Mouse (Mus musculus): ENCODE data around the gene Npc1l1.
A peak's percentile ranks its signal among the peaks of the same experiment; 100 is the strongest.

The Npc1l1 gene

DNA sequence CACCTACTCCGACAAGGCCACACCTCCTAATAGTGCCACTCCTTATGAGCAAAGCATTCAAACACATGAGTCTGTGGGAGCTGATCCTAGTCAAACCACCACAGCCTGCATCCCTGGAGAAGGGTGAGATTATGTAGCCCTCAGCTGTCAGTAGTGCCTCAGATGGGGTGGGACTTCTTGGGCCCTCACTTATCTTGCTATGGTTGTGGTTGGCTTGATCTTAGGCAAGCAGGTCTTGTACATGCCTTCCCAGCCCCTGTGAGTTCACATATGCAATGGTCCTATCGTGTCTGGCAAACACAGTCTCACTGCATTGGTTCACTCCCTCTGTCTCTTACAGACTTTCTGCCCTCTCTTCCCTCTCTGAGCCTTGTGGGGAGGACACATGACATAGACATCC, 22.9 kb downstream of the Npc1l1 start:
- DNase-seq (ENCODE audit: low spot score): no peak

DNA sequence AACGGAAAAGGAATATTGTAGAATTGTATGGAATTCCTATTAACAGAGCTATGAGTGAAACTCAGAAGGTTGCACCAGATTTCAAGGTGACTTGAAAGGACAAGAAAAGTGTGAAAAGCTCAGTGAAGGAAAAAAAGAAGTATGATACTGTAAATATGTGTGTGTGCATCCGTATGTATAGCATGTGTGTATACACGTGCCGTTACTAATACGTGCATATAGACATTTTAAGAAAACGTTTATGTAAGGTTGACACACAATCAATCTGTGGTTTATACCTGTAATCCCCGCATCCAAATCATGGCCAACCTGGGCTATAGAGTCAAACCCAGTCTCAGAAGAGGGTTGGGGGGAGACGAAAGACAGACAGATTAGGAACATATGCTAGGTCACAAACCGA, 29.4 kb downstream of the Npc1l1 start:
- DNase-seq (ENCODE audit: low spot score): no peak

DNA sequence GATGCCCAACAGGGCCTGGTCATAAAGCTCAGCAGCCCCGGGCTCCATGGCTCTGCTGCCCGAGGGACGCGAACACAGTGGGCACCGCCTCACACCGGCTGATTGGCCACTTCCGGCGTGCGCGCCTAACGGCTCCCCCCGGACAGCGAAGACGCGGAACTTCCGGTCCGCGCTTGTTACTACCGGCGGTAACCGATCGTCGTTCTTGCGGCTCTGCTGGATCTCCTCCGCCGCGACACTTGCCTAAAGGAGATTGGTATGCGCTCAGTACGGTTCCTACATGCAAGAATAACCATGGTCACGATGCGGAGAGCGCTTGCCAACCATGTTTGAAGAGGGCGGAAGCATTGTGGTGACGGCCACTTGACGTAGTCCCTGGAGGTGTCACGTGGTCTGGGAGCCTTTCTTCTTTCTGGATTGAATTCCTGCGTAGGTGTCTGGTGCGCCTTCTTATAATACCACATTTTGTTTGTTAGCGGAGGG, 29.8 kb downstream of the Npc1l1 start, which contains the start of gene Nudcd3:
Nudcd3 (minus strand) TSS at position 329 of the 483 bp plus-strand sequence.
- DNase-seq (ENCODE audit: low spot score): peak; percentile 75

DNA sequence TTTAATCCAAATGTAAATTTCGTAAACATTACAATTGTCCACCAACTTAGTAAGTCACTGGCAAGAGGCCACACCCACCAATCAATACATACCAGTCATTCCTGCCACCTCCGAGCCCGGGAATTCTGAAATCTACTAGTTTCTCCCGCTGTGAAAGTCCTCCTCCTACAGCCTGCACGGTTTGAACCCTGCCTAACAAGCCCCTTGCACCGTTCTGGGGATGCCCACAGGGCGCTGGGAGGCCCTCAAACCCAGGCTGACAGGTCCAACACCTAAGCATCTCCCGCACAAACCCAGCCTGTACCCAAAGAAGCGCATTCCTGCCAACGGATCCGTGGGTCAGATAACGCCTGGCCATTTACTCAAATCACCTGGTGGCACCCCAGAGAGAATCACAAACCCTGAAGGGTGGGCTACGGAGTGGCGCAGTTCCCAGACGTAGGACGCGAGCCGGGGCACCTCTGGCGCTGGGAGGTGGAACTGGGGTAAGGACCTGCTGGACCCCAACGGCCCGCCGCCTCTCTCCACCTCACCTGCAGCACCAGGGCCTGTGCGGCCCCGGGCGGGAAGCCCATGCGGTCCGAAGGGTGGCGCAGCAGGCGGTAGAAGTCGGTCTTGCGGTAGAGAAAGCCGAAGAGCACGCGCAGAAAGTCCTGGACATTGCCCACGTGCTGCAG, 30.4 kb downstream of the Npc1l1 start, which contains the start of gene A730071L15Rik:
A730071L15Rik (plus strand) TSS at position 620 of the 677 bp plus-strand sequence.
- DNase-seq (ENCODE audit: low spot score): no peak

DNA sequence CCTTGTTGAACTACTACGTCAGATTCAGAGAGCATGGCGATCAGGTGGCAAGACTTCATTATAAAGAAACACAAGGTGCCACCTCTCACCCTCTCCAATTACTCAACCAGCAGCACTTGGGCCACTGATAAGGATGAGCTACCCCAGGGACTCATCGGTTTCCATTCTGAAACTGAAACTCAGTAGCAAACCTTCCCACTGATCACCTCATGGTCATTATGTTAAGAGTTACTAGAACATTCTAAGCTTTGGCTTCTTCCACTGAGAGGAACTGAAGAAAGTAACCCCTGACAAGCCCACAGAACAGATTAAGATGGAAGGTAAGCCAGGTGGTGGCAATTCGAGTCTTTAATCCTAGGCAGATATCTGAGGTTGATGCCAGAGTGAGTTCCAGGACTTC, 31.5 kb downstream of the Npc1l1 start:
- no peak for DNase-seq (ENCODE audit: low spot score)

DNA sequence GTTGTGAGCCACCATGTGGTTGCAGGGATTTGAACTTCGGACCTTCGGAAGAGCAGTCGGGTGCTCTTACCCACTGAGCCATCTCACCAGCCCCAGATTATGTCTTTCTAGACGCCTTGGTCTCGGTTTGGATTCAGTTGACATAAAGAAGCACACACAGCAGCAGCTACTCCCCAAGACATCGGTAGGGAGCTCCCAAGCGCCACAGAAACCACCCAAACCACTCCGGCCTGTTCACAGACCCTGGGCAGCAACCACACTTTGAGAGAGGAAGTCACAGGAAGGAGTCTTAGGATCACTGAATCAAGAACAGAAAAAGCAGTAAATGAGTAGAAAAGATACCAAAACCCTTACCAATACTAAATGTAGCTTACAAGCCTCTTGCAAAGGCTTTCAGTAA, 33.2 kb downstream of the Npc1l1 start:
- DNase-seq (ENCODE audit: low spot score): no peak

DNA sequence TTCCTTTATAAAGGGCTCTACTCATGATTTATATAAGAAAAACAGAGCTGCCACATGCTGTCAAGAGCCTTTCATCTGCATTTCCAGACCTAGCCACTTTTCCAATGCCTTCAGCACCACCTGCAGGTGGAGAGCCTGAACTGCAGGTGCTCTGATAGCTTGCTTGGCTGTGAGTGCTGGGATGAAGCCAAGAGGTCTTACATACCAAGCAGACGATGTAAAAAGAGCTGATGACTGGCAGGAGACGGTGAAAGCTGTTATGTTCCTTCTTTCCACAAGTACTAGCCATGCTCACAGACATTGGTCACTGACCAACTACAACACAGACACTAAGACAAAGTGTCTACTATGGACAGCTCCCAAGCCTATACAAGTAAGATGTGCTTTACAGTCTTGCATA, 42.1 kb downstream of the Npc1l1 start:
- peak; percentile 87 for DNase-seq (ENCODE audit: low spot score)

DNA sequence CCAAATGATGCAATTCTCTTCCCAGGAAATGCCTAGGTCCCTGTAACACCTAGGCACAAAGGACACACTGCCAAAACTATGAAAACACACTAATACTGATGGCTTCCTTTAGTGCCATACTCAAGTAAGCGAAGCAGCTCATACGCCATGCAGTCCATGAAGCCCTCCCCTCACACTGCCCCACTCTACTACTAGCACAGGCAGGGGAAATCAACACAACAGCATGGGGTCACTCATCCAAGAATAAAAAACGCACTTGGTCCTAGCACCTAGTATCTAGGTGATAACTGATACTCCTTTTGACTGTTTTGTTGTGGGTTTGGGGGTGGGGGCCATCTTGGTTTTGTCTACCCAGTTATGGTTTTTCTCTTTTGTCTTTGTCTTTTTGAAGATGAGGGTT, 42.5 kb downstream of the Npc1l1 start:
- no peak for DNase-seq (ENCODE audit: low spot score)

DNA sequence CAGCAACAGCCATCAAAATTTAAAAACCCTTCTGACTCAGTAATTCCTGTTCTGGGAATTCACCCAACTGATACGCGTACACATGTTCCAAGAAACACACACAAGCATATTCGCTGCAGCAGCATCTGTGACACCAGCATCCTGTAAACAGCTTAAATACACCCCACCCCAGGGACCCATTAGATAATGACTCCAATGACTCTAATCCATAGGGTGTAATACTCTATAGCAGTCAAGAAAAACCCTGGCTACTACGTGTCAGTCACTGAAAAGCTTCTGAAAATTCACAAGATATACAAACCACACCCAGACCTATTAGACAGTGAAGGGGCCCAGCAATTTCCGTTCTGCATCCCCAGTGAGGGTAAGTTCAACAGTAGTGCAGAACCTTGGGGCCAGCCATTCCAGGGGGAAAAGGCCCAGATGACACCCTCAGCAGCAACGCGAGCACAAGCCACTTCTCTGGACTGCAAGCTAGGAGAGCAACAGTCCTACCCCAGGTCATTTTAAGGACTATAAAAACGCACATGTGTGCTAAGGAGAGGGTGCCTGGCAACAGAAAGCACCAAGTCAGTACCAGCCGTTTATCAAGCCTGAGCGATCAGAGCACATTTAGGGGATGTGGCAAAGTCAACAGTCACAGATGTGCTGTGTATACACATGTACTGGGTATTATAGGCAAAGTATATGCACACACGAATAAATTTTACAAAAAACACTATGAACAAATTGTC, 45.6 kb downstream of the Npc1l1 start:
- no peak for DNase-seq (ENCODE audit: low spot score)

DNA sequence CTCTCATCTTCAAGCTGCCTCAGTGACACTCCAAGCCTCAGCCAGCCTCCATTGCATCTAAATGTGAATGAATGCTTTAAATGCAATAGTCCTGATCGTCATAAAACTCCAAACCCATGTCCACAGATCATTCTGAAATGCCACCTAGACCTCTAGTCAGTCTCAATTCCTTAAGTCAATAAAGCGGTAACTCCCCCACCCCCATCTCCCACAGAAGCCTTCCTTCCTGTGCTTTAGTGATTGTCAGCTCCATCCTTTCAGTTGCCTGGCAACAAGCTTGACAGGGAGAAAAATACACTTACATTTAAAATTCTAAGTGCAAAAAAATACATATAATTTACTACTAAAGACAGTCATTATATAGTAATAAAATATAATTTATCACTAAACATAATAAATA, 46.7 kb downstream of the Npc1l1 start:
- no peak for DNase-seq (ENCODE audit: low spot score)

DNA sequence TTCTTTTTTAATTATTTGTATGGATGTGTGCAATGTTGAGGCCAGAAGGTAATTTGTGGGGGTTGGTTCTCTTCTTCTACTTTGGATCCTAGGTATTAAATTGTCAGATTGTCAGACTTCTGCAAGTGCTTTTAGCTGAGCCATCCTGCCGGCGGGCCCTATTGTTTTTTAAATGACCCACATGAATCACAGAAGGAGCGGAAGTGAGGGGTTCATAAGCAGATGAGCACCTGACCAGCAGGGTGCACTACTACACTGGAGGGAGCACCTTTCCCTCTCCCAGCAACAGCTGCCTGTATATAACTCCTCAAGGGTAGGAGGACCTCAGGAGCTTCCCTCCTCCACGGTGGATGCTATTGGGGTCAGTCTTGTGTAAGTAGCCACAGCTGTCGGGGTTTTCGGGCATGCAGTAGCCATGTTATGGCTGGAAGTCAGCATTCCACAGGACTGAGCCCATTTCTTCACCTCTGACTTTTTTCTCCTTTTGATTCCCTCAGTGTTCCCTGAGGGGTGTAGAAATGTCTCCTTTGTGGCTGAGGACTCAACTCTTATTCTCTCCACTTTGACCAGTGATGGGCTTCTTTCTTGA, 49.0 kb downstream of the Npc1l1 start:
- no peak for DNase-seq (ENCODE audit: low spot score)

DNA sequence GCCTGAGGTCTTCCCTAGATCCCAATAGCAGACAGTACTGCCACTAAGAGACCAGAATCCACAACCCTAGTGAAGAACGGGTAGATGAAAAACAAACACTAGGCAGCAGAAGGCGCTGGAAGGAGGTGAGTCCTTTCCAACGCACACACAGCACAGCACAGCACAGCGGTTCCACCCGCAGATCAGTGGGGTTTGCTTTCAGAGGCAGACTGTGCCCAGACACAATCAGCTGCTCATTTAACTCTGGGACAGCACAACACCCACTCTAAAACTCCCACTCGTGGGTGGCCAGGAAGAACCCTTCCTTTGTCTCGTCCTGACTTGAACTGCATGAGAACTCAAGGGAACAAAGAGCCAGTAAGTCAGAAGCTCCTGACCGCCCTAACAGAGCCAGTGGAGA, 50.7 kb downstream of the Npc1l1 start:
- DNase-seq (ENCODE audit: low spot score): no peak

DNA sequence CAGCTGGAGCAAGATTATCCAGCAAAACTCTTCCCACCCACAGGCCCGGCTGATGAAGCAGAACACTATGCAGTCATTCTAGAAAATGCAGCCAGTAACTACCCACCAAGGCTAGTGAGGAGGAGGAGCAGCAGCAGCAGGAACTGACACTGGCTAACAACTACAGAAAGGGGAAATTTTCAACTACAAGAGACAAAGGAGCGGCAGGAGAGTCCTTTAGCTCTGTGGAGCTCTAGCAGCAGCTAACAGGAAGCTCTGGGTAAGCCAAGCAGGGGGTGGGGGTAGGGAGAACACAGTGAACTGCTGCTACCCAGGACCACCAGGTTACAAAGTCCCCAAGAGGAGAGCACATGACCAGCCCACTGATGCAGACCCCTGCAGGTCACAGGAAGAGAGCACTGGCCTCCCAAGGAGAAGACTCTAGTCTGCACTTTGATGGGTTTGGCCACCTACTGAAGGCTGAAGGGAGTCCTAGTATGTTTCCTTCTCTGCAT, 51.2 kb downstream of the Npc1l1 start:
- DNase-seq (ENCODE audit: low spot score): no peak

DNA sequence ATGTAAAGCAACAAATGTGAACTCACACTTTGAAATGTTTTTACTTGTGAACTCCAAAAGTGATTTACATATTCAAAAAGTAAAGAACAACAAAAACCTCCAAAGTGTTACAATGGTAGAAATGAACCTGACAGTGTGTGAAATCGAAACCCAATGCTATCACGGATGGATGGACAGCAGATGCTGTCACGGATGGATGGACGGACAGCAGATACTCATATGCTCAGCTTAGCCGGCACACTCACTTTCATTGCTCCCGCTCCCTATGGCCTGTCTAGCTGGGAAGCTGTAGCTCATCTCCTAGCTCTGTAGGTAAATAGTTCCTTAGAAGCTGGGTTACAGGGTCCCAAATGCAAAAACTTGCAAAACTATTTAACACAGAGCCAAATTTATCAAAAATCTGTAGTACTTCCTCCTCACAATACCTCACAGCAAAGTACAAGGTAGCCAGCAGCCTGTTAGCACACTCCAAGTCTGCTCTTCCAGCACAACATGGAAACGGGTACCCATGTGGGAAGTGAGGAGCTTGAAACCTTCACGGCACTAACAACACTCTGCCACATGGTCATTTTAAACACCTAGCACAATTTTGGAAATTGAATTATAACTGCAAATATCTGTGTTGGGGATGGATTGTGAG, 52.0 kb downstream of the Npc1l1 start:
- DNase-seq (ENCODE audit: low spot score): no peak

DNA sequence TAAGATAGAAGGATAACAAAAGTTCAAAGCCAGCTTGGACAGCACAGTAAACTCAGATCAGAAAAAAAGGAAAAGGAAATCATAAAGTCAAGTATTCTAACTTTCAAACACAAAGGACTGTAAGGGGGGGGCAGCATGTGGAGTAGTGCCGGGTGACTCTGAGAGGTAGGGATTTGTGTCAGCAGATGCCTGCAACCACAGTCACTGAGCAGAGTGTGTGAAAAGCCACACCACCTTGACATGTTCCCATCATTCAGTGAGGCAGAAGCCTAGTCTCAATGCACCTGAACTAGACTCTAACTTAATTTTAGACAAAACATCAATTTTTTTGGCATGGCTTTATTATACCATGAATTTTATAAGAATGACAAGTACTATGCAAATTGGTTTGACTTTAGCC, 54.4 kb downstream of the Npc1l1 start:
- no peak for DNase-seq (ENCODE audit: low spot score)

DNA sequence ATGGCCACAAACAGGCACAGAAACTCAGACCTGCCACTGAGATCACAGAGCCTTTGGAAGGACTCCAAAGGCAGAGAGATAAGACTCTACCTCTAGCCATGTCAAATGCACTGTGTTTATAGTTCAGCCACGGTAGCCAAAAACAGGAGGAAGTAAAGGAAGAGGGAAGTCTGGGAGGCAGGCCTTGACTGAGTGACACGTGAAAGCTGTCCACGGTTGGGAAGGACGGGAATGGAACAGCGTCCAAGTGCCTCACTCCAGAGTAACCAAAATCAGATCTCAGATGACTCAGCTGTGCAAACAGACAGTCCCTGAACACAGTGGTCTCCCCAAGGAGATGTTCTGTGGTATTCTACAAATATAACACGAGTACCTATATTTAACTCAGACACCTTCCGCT, 55.2 kb downstream of the Npc1l1 start:
- DNase-seq (ENCODE audit: low spot score): no peak

DNA sequence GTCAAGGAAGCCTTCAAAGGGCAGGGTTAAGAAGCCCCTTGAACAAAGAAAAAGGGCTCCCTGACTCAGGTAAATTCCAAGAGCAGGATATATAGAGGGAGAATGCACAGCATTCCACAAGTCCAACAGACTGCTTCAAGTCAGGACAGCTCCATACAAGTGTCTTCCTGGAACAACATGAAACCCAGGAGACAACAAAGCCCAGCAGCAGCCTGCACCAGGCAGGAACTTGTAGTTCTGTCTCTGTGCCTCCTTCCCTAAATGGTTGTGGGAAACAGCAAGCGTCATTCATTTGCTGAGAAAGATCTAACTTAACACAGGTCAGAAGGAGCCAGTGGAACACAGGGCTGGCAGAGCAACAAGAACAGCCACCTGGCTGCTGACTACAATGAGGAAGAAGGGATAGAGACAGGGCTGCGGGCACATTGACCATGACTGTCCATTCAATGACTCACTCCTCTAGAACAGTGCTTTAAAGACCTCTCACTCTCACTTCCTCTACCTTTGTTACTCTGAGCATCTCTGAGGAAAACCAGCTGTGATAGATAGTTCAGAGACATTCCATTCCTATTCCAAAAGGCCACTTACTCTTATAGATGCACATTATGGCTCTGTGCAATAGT, 60.8 kb downstream of the Npc1l1 start:
- no peak for DNase-seq (ENCODE audit: low spot score)

DNA sequence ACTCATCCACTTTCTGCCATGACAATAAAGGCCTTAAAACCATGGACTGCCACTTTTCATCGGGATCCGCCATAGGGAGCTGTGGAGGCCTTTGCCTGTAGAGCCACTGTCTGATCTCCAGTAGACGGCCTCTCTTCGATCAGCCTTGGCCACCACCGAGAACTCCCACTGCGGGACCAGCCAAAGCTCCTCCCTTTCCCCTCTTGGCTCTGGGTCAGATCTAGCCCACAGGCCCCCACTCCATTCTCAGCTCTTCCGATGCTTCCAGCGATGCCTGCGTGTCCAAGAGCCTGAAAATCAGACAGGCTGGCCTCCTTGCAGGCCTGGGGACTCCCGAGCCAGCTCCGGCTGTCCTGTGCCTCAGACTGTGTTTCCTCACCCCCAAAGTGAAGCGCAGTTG, 63.6 kb downstream of the Npc1l1 start:
- DNase-seq (ENCODE audit: low spot score): no peak

DNA sequence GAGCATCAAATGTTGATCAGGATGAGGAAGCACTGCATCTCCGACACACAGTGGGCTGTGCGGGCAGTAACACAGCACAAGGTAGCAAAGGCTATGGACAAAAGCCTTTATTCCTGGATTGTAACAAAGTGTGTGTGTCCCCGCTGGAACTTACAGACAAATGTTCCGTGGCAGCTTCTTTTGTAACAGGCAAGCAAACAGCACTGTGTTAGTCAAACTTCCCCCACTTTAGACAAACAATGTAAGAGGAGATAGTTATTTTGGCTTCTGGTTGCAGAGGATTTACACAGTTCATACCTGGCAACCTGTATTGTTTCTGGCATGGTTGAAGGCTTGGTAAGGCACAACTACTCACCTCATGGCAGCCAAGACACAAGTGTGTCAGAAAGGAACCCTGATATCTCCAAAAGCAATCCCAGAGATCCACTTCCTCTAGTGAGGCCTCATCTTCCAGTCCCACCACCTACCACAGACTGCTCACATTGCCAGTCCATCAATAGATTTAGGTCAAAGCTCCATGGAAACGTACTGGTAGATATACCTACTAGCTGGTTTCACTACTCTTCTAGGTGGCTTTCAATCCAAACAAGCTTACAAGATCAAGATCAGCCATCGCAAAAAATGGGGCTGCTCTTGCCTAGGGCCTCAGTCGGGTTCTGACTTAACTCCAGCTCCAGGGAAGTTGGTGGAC, 64.4 kb downstream of the Npc1l1 start:
- DNase-seq (ENCODE audit: low spot score): no peak

DNA sequence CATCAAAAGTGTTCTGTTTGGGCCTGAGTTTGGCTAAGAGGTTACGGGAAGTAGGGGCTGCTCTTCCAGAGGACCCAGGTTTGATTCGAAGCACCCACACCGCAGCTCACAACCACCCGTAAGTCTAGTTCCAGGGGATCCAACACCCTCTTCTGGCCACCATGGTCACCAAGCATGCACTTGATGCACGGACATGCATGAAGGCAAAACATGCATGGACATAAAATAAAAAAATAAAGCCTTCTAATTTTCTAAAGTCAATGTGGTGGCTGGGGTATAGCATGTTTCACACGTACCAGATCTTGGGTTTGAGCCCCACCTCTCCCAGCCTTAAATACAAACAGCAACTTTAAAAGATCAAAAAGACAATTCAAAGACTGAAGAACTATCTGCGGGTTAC, 65.2 kb downstream of the Npc1l1 start:
- no peak for DNase-seq (ENCODE audit: low spot score)

DNA sequence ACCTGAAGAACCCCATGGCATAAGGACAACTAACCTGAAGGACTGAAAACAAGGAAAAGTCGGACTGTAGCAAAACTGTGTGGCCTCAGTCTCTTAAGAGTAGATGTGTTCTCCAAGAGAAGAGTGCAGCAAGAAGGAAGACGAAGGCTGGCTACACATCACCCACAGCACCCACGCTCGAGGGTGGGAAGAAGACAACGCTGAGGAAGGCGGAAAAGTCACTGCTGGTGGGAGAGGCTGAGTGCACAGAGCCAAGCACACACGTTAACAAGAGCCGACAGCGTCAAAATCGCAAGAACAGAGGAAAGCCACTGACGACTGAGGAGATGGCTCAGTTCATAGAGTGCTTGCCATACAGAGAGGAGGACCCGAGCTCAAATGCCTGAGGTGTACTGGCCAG, 66.2 kb downstream of the Npc1l1 start:
- DNase-seq (ENCODE audit: low spot score): no peak

All from ovary, postnatal 14 days (tissue).